Mouse (Mus musculus) embryo, embryonic 9.5 days (tissue): ENCODE data around the gene Tmem109.

ENCODE experiments used
- DNase-seq: peaks from one replicate; pipeline ENCODE4 v3.0.0-alpha.2; 2017; ENCODE audit errors: extremely low spot score

Tmem109 gene

DNA sequence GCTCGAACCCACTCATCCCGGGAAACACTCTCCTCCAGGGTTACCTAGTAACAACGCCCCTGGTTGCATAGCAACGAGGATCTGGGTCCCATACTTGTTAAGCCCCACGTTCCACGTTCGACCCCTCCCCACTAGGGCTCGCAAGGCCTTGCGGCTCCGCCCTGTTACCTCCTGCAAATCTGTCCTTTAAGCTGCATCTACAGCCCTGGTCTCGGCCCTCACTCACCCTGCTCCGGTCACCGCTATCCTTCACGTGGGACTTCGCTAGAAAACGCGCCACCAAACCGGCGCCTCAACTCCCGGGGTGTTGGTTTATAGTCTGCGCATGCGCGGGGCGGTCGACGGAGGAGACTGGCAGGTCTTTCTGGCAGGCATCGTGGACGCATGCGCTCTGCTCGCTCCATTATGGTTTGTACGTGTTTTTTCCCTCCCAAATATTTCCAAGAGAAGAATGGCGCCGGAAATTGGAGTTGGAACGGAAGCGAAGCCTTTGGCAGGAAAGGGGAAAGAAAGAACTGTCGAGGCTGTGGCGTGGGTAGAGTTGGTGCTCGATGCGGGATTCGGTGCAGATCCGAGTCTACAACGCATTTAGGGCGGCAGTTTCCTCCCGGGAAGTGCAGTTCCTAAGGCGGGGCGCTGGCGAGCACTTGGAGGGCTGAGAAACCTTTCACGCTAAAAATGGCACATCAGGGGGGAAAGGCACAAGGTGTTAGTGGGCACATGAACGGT lies at the start of gene Tmem109:
Gene Tmem109 (minus strand): TSS at position 576 of the 729 bp plus-strand sequence.
- peak; percentile 97 for DNase-seq

DNA sequence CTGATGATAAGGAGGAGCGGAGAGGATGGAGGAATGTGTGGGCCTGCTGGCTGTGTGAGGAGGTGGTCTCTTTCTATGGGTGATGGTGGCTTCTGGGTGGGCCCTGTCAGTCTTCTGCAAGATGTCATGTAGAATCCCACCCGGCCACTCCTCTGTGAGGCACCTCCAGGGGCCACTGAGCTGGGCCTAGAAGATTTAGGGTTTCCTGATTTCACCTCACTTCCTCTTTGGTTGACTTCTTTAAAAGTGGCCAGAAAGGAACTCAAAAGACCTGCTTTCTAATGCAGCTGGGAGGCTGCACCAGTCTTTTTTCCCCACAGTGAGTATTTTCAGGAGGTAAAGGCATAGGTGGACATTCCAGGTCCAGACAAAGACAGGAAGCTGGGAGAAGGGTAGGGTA lies 48.8 kb upstream of the Tmem109 start:
- DNase-seq = no peak

DNA sequence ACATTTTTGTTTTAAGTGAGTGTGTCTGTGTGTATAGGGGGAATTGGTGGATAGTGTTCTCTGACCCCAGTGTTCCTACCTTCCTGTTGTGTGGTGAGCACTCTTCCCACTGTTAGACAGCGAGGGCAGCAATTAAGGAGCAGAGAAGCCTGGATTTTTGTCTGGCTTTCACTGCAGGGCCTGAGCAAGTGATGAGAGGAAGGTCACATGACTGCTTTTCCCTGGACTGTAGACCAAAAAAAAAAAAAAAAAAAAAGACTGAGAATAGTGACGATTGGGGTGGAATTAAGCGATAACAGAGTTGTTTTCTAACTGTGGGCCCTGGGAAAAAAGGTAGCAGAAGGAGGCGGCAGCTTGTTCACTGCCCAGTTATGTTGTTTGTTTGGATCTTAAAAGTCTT lies 44.9 kb upstream of the Tmem109 start:
- DNase-seq = no peak

DNA sequence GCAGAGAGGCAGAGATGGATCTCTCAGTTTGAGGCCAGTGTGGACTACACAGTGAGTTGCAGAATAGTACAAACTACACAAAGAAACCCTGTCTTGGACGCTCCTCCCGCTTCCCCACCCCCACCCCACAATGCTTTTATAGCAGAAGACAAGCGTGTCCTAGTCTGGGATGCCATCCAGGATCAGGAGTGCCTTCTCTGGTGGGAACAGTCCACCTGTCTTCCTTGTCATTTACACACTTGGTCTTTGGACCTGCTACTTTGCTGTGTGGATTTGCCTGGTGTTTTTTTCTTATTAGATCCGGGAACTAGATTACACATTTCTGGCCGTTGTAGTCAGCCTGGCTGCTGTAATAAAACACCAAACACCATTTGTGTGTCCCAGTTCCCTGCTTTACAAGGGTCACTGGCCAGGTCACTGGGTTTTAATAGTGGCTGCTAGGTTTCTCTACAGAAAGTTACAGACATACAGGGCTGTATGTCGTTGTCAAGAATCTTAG lies 44.4 kb upstream of the Tmem109 start:
- peak; percentile 46 for DNase-seq

DNA sequence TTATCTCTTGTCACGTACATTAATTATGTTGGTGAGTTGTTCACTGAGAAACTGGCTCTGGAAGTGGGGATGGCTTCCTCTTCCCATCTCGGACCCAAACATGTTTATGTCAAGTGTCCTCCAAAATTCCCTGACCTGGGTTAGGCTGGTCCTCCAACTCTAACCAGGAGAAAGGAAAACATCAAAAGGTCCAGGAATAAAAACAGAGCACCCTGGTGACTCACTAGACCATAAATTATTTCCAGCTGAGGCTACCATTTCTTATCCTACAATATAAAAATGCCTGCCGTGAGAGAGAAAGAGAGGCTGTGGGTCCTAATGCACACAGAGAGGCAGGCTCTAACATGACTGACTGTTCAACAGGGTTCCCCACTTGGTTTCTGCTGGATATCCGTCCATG lies 42.4 kb upstream of the Tmem109 start:
- no peak for DNase-seq

DNA sequence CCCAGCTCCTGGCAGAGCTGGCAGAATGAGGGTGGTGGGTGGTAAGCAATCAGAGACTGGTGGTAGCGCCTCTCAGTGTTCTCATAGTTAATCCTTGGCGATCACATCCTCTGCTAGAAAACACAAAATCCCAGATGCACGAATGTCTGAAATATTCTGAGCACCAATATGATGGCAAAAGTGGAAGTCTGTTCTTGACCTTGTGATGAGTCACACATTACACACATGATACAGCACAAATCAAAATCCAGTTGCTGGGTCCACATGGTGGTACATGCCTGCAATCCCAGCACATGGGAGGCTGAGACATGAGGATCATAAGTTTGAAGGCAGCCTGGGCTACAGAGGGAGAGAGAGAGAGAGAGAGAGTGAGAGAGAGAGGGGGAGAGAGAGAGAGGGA lies 39.3 kb upstream of the Tmem109 start:
- no peak for DNase-seq

DNA sequence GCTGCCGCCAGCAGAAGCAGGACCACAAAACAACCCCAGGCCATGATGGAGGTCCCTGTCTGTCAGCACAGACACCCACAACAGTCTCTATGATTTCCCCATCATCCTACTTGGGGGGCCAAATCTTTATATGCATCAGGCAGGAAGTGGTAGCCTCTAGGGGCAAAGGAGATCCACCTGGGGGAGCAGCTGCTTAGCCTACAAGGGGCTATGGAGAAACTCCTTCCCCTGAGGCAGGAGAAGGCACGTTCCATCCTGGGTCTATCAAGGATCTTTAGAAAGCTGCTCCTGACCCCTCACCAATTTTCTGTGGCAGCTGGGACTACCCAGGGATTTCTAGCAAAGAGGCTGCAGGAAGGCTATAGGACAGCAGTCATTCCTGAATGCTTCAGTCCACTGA lies 38.7 kb upstream of the Tmem109 start, which contains the start of gene Zp1:
Gene Zp1 (minus strand): TSS at position 101 of the 400 bp plus-strand sequence.
- DNase-seq = no peak

DNA sequence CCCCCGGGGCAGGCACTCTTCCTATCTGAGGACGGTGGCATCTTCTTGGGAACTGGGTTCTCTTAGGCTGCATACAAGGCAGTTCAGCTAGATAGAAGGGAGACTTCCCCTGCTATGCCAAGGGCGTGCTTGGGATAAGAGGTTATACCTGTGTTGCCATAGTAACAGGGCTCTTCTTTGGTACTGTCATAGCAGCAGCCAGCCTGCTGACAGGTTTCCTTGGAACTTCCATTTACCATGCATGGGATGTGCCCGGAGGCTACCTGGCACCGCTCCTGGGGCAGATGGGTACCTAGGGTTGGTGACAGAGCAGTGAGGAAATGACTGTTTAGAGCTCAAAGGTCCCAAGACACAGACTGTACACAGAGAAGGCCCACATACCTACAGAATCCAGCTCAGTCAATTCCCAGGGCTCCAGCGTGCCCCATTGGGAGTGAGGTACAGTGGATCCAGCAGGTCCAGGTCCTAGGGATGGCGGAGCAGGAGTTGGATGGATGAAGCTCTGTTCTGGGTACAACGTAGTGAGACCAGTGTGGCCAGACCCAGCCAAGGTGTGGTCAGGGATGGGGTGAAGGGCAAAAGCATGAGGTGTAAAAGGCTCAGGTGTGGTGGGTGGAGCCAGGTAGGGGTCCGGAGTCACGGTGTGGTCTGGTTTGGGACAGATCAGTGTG lies 36.7 kb upstream of the Tmem109 start:
- no peak for DNase-seq

DNA sequence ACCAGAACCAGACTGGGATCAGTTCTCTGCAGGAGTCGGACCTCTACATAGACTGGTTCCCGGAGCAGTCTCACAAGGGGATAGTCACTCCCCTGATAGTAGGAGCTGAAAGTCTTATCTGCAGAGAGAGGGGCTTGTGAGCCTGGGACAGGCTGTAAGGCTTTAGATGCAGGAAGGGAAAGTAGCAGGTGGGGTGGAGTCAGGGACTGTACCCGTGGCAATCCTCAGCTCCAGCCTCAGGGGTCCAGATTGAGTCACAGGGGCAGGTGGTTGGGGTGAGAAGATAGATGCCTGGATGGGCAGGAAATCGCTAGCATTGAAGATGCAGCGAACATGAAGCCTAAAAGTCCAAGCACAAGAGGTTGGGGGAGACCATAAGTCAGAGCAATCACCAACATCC lies 34.7 kb upstream of the Tmem109 start:
- DNase-seq = no peak

DNA sequence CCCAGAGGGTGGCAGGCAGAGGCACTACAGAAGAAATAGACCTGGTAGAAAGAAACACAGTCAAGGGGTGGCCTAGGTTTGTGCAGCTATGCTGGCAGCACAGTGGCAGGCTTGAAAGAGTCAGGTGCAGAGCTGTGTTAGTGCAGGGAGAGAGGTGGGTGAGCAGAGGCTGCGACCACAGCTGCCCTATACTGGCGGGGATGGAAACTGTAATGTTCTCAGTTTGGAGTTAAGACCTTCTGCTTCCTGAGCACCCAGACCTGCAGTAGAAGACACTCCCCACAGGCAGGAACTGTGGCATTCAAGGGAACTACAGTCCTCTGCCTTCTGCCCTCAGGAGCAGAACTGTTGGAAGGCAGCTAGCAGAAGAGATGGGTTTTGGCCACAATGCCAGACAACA lies 33.1 kb upstream of the Tmem109 start:
- no peak for DNase-seq

DNA sequence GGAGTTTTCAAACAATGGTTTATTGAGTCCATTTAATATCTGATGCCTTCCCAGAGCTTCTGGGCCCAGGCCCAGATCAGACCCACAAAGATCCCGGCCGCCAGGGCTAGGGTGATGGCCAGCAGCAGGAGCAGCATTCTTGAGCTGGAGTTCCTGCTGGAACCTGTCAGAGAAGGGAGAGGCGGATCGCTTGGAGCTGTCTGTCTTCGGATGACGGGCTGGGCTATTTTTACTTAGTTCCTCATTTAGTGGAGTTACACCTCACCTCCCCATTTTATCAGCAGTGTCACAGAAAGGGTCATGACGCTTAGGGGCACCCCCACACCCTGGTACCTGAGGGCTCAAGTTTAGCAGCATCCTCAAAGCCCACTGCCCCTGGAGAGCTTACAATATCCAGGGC lies 32.5 kb upstream of the Tmem109 start:
- no peak for DNase-seq

DNA sequence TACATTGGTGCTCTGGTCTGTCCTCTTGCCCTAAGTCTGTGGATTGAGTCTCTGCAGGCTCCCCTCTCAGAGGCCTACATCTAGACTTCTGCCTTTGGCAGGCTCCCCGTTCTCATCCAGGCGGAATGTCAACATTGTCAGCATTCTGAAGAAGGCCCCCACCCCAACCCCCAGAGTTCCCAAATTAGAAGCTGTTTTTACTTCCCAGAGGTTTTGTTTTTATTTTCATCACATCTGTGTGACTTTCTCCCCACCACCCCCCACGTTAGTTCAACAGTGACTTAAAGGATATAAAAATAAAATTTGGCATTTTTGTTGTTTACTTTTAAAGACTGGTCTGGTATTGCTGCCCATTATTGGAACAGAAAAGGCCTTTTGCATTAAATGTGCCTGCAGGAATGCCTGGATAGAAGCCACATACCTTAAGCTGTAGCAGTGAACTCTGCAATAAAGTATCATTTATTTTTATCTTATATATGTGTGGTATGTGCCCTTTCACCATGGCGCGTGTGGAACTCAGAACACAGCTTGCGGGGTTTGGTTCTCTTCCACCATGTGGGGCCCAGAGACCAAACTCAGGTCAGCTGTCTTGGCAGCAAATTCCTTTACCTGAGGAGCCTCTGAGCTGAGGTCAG lies 27.4 kb upstream of the Tmem109 start:
- no peak for DNase-seq

DNA sequence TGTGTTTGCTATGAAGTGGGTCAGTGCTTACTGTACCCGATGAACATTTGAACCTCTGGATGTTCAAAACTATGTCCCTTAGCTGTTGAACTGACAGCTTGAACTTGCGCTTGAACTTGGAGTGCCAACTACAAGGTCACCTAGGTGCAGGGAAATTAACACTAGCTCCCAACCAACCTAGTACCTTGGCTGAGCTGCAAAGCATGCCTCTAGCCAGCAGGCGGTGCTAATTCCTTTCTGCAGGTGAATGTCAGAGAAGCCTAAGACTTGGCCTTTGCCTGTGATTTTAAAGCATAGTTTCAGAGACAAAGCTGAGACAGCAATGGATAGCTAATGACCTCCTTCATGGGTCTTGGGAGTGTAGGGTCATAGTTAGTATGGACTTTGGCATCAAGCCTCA lies 26.1 kb upstream of the Tmem109 start:
- DNase-seq = peak; percentile 57

DNA sequence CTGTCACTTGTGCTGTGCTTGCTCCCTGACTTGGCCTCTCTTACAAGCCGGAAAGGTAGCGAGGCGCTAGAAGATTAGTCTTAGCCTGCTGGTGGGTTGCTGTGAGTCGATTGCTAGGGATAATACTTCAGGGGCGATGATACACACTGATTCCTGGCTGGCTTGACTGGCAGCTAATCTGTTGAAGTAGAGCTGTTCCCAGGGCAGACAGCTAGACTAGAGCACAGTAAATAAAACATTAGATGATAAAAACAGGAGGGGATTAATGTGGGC lies 23.9 kb upstream of the Tmem109 start:
- DNase-seq = no peak

DNA sequence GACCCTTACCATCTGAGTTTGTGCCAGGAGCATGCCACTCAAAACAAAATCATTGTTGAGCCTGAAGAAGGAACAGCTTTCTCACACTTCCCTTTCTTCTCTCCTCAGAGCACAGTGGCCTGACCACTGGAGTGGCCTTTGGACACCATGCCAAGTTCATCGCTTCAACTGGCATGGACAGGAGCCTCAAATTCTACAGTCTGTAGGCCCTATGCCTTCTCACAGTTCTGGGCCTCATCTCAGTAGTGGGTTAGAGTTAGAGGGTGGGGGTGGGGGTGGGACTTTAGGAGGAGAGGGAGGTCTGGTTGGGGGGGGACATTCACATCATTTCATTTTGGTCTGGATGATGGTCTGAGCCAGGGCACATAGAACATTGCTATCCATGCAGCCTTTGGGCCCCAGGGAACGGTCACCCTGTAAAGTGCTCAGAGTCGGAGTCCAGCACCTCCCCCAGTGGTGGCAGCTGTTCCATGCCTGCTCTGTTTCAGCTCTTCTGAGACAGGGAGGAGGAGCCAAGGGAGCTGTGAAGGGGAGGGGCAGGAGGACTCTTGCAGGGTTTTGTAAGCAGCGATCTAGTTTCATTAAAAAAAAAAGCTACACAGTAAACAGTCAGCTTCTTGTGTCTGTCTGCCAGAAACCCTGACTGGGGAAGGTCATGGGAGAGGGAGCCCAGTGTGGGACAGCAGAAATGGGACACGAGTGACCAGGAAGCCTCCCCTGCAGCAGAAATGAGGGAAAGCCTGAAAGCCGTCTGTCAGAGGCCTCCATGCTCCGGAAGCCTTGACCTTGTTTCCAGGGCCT lies 23.3 kb upstream of the Tmem109 start:
- no peak for DNase-seq

DNA sequence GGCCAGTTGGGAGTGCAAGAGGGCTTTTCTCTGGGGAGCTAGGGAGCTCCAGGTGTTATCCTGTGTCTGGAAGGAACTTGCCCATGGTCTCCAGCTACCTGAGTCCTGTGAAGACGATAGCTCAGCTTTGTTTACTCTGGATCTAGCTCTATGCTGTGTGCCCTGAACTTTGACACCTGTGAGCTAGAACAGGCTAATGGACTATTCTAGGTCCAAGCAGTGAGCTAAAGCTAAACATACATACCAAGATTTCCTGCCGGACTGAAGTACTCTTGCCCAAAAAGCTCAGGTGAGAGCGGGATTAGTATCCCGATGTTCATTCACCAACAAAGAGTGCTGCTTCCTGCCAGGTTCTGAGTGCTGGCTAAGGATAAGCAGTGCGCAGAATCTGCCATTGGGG lies 22.7 kb upstream of the Tmem109 start:
- DNase-seq = no peak

DNA sequence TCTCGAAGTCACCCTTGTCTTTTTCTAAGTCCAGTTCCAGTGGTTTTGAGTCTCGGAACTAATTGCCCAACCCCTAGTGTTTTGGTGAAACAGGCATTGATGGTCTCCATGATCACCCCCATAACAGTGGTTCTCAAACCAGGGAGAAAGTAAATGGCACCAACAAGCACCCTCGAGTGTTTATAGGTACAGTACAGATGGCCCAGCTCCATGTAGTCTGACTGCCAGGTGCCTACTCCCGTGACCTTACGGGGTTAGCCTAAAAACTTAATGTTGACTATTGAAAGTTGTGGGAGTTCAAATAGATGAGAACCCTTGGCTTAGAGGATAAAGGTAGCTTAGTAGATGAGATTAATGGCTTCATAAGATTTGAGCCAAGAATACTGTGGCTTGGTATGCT lies 19.2 kb upstream of the Tmem109 start:
- DNase-seq = no peak

DNA sequence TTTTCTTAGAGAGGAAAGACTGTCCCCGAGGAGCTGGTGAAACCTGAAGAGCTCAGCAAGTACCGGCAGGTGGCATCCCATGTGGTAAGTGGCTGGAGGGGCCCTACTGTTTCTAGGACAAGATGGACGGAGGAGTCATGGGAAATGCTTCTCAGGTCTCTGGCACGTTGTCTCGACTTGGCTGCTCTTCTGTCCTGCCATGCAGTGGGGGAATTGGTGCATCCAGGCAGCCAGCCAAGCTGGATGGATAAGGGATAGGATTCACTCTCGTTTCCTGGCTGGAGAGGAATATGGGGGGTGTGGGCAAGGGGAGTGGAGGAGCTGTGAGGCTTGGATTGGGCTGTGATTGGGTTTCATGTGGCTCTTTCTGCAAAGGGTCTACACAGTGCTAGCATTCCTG lies 18.5 kb upstream of the Tmem109 start:
- no peak for DNase-seq

DNA sequence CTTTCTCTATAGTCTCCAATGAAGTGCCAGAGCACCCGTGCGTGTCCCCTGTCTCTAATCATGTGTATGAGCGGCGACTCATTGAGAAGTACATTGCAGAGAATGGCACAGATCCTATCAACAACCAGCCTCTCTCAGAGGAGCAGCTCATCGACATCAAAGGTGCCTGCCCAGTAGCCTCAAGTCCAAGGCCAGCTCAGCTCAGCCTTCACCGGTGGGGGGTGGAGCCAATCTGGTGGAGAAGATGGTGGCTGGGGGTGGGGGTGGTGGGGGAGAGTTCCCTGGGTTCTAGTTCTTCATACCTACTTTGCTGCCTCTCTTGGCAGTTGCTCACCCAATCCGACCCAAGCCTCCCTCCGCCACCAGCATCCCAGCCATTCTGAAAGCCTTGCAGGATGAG lies 15.7 kb upstream of the Tmem109 start:
- DNase-seq = no peak

DNA sequence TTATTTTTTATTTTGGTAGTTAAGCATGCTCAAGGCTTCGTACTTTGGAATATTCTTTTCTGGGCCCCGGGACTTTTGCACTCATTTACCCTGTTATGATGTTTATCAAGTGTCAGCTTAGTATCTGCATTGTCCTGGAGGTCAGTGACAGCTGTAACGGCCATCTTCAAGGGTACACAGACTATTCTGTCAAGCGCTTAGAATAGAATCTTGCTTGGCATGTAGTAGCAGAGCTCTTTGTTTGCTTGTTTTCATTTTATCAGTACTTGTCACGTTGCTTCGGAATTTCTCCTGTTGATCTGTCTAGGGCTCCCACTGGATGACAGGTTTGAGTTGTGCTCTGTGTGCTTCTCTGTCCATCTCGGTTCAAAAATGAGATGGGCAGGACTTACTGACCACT lies 15.0 kb upstream of the Tmem109 start:
- DNase-seq = no peak

DNA sequence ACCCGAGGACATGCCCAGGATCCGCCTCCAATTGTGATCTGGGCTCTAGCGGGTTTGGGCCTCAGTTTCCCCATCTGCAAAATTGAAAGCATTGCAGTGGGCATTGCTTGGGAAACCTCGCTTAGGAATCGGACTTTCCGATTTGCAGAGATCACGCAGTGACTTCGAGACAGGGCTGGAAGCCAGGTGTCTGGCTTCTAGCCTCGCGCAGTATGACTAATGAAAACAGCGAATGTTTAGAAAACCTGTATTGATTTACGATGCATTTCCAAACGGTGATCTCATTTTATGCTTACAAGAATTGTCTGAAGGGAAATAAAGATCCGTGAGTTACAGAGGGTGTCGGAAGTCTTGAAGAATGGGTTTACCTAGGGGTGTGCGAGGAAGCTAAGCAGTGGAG lies 13.9 kb upstream of the Tmem109 start:
- DNase-seq = no peak

DNA sequence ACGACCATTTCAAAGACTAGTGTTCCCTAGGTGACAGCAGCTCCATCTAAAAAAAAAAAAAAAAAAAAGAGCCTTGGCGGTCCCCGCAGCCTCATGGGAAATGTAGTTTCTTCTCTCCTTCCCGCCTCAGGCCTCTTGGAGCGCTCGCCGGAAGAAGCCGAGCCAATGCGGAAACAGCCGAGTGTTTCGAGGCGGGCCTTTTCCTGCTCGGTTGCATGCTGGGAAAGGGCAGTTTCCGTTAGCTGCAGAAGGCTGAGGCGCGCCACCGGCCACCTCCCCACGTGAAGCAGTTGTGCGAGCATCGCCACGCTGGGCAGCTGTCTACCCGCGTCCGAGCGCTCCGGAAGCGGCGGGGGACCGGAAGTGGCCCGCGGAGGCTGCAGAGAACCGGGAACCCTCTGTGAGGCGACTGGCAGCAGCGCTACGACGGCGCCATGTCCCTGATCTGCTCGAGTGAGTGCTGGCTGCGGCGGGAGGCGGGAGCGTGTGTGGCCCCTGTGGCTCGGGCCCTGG lies 13.3 kb upstream of the Tmem109 start, which contains the start of gene Prpf19:
Gene Prpf19 (plus strand): TSS at position 216 of the 513 bp plus-strand sequence.
- peak; percentile 96 for DNase-seq
